Mouse (Mus musculus) midbrain, embryonic 10.5 days (tissue): Measurements from ENCODE around the gene Lypd4. TPM values are rescaled to one million over a fixed set of nuclear protein-coding genes. Genes with fewer than 3 reads are reported as not detected.

Experiments used
- DNase-seq: peaks from one replicate; pipeline ENCODE4 v3.0.0-alpha.2; 2017; ENCODE audit warnings: low spot score
- H3K27ac ChIP-seq: fragments of 300-500 bp; sonication (generic); replicated peaks from 2 replicates; pipeline ENCODE4 v1.5.1; 2016; ENCODE audit warnings: mild to moderate bottlenecking
- H3K27me3 ChIP-seq: fragments of 300-500 bp; sonication (generic); 2 replicates; pipeline ENCODE4 v1.6.1; 2016; ENCODE audit warnings: low read depth, mild to moderate bottlenecking; ENCODE audit not compliant: poor library complexity, severe bottlenecking
- H3K36me3 ChIP-seq: fragments of 300-500 bp; sonication (generic); 2 replicates; pipeline ENCODE4 v1.6.1; 2016; ENCODE audit warnings: mild to moderate bottlenecking, moderate library complexity
- H3K4me1 ChIP-seq: fragments of 300-500 bp; sonication (generic); 2 replicates; pipeline ENCODE4 v1.6.1; 2016
- H3K4me3 ChIP-seq: fragments of 300-500 bp; sonication (generic); 2 replicates; pipeline ENCODE4 v1.5.1; 2016; ENCODE audit warnings: mild to moderate bottlenecking, moderate library complexity
- H3K9me3 ChIP-seq: fragments of 300-500 bp; sonication (generic); replicated peaks from 2 replicates; pipeline ENCODE4 v1.6.1; 2016; ENCODE audit warnings: mild to moderate bottlenecking
- WGBS: fragments of 180-500 bp; shearing (Covaris S2); methylation state at CpG from one replicate; pipeline ENCODE4 v1.1.7; 2016; 5-methylcytosine and 5-hydroxymethylcytosine counted together
- polyA plus RNA-seq: library from polyadenylated mRNA; unstranded; fragments of >200 nt; fragmentation: Nextera tagmentation; extraction: Ambion mirVana; gene quantifications from 2 replicates; pipeline ENCODE4 v1.2.1, GENCODE M21; 2016

Gene Lypd4
- polyA plus RNA-seq: not detected in 2 replicates

- WGBS: 49% methylated on average over 39 of the region's 41 CpGs
- Histone ChIP-seq H3K9me3 (0 out of 2 replicates have a peak, but pooled peaks cover 6% of the 10 kb centered on the region), H3K4me1 (0 out of 2 replicates have a peak, but pooled peaks cover 7% of the 10 kb centered on the region), H3K27me3 (peaks cover 20% of the 10 kb centered on the region), H3K36me3 (no peaks in the 10 kb centered on the region), H3K4me3 (0 out of 2 replicates have a peak within 1 kb of the TSS, but pooled peaks have one; percentile 5), H3K27ac (no peak within 1 kb of the TSS)
- peak; percentile 33 for DNase-seq
Observed at GRCm38 (mm10) chr7:24869532-24870165, at the start of gene Lypd4, which contains the start of gene Dmrtc2. TSS of gene Lypd4 (minus strand) at chr7:24869941. TSS of gene Dmrtc2 (plus strand) at chr7:24870057.

GRCm38 (mm10) chr7:24918763-24919323, 49.1 kb upstream of the Lypd4 start:
- no peak for DNase-seq
- peaks cover 73% of the 10 kb centered on the region for H3K36me3 ChIP-seq
- no peak overlapping the region for H3K27ac ChIP-seq
- no peaks in the 10 kb centered on the region for H3K27me3 ChIP-seq
- H3K4me3 ChIP-seq: no peak overlapping the region
- 94% methylated on average over 20 of the region's 20 CpGs for WGBS
- no peaks in the 10 kb centered on the region for H3K4me1 ChIP-seq
- no peaks in the 10 kb centered on the region for H3K9me3 ChIP-seq

- 95% methylated on average over 14 of the region's 14 CpGs for WGBS
Observed at GRCm38 (mm10) chr7:24912480-24912879, 42.7 kb upstream of the Lypd4 start.

GRCm38 (mm10) chr7:24907211-24907748, 37.5 kb upstream of the Lypd4 start:
- no peak for DNase-seq
- Histone ChIP-seq H3K4me3 (no peak overlapping the region), H3K27me3 (no peaks in the 10 kb centered on the region), H3K36me3 (peaks cover 37% of the 10 kb centered on the region), H3K9me3 (no peaks in the 10 kb centered on the region), H3K27ac (no peak overlapping the region), H3K4me1 (peaks cover 45% of the 10 kb centered on the region)
- 29% methylated on average over 13 of the region's 13 CpGs for WGBS

More at GRCm38 (mm10) chr7:24912480-24912879, 42.7 kb upstream of the Lypd4 start:
- Histone ChIP-seq H3K4me1 (peaks cover 2% of the 10 kb centered on the region), H3K27me3 (no peaks in the 10 kb centered on the region), H3K36me3 (peaks cover 61% of the 10 kb centered on the region), H3K4me3 (no peak overlapping the region), H3K27ac (no peak overlapping the region), H3K9me3 (no peaks in the 10 kb centered on the region)
- DNase-seq: no peak

GRCm38 (mm10) chr7:24906551-24906950, 36.8 kb upstream of the Lypd4 start:
- Histone ChIP-seq H3K4me3 (no peak overlapping the region), H3K4me1 (peaks cover 46% of the 10 kb centered on the region), H3K36me3 (peaks cover 30% of the 10 kb centered on the region), H3K27ac (no peak overlapping the region), H3K27me3 (no peaks in the 10 kb centered on the region), H3K9me3 (no peaks in the 10 kb centered on the region)
- WGBS: 45% methylated on average over 6 of the region's 6 CpGs
- no peak for DNase-seq

- peak overlapping the region; percentile 86; the same call in 1 of the 2 replicates for H3K27ac ChIP-seq
Observed at GRCm38 (mm10) chr7:24904936-24905335, 35.2 kb upstream of the Lypd4 start.

GRCm38 (mm10) chr7:24904070-24904483, 34.3 kb upstream of the Lypd4 start:
- peak; percentile 97 for DNase-seq
- Histone ChIP-seq H3K36me3 (peaks cover 16% of the 10 kb centered on the region), H3K4me3 (peak overlapping the region; percentile 79), H3K27me3 (no peaks in the 10 kb centered on the region), H3K4me1 (peaks cover 46% of the 10 kb centered on the region), H3K27ac (peak overlapping the region; percentile 86), H3K9me3 (no peaks in the 10 kb centered on the region)
- WGBS: 0% methylated on average over 30 of the region's 30 CpGs

More at GRCm38 (mm10) chr7:24904936-24905335, 35.2 kb upstream of the Lypd4 start:
- Histone ChIP-seq H3K27me3 (no peaks in the 10 kb centered on the region), H3K4me3 (peak overlapping the region; percentile 79), H3K36me3 (peaks cover 24% of the 10 kb centered on the region), H3K4me1 (peaks cover 46% of the 10 kb centered on the region), H3K9me3 (no peaks in the 10 kb centered on the region)
- peak; percentile 63 for DNase-seq
- 22% methylated on average over 3 of the region's 3 CpGs for WGBS

GRCm38 (mm10) chr7:24903444-24903825, 33.7 kb upstream of the Lypd4 start:
- 42% methylated on average over 10 of the region's 10 CpGs for WGBS
- H3K4me1 ChIP-seq: peaks cover 46% of the 10 kb centered on the region
- no peaks in the 10 kb centered on the region for H3K27me3 ChIP-seq
- no peaks in the 10 kb centered on the region for H3K9me3 ChIP-seq
- DNase-seq: no peak
- H3K36me3 ChIP-seq: peaks cover 10% of the 10 kb centered on the region
- H3K4me3 ChIP-seq: peak overlapping the region; percentile 79
- H3K27ac ChIP-seq: peak overlapping the region; percentile 88; the same call in 1 of the 2 replicates

GRCm38 (mm10) chr7:24902630-24903443, 33.1 kb upstream of the Lypd4 start, which contains the start of gene Arhgef1:
TSS of gene Arhgef1 (plus strand) at chr7:24902912.
- H3K27ac ChIP-seq: peak within 1 kb of the TSS; percentile 88
- peak within 1 kb of the TSS; percentile 79 for H3K4me3 ChIP-seq
- peaks cover 46% of the 10 kb centered on the region for H3K4me1 ChIP-seq
- no peaks in the 10 kb centered on the region for H3K9me3 ChIP-seq
- H3K36me3 ChIP-seq: peaks cover 4% of the 10 kb centered on the region
- peak; percentile 54 for DNase-seq
- no peaks in the 10 kb centered on the region for H3K27me3 ChIP-seq
- WGBS: 6% methylated on average over 57 of the region's 68 CpGs

- Histone ChIP-seq H3K27ac (peak overlapping the region; percentile 88), H3K27me3 (no peaks in the 10 kb centered on the region), H3K4me1 (peaks cover 42% of the 10 kb centered on the region), H3K9me3 (no peaks in the 10 kb centered on the region), H3K36me3 (no peaks in the 10 kb centered on the region), H3K4me3 (peak overlapping the region; percentile 79)
- no peak for DNase-seq
- 65% methylated on average over 2 of the region's 2 CpGs for WGBS
Observed at GRCm38 (mm10) chr7:24902264-24902629, 32.5 kb upstream of the Lypd4 start.

GRCm38 (mm10) chr7:24901842-24902241, 32.1 kb upstream of the Lypd4 start:
- DNase-seq: no peak
- no peaks in the 10 kb centered on the region for H3K27me3 ChIP-seq
- H3K4me3 ChIP-seq: no peak overlapping the region
- H3K9me3 ChIP-seq: no peaks in the 10 kb centered on the region
- no peak overlapping the region for H3K27ac ChIP-seq
- no peaks in the 10 kb centered on the region for H3K36me3 ChIP-seq
- H3K4me1 ChIP-seq: peaks cover 38% of the 10 kb centered on the region
- WGBS: 72% methylated on average over 1 of the region's 1 CpGs

GRCm38 (mm10) chr7:24901114-24901513, 31.4 kb upstream of the Lypd4 start:
- H3K4me3 ChIP-seq: no peak overlapping the region
- no peaks in the 10 kb centered on the region for H3K27me3 ChIP-seq
- H3K27ac ChIP-seq: no peak overlapping the region
- peaks cover 34% of the 10 kb centered on the region for H3K4me1 ChIP-seq
- H3K9me3 ChIP-seq: no peaks in the 10 kb centered on the region
- 81% methylated on average over 6 of the region's 6 CpGs for WGBS
- DNase-seq: no peak
- H3K36me3 ChIP-seq: no peaks in the 10 kb centered on the region
